Mouse (Mus musculus) mouse trophoblast stem cell (cell line): ENCODE results near the gene Abca5.
"Not testable (repeated sequence)": the region's sequence is repeated elsewhere in the genome, so short reads cannot be mapped to it uniquely, and the experiment has no call there.

ENCODE experiments used
- in situ Hi-C, 2 experiments: fragments of 300-500 bp; cut with MseI, MboI; formaldehyde crosslinking; loops; 2 replicates in 1 of 2; 3 replicates in 1 of 2; pipeline ENCODE4 v1.15.1; 2025

The Abca5 gene

DNA sequence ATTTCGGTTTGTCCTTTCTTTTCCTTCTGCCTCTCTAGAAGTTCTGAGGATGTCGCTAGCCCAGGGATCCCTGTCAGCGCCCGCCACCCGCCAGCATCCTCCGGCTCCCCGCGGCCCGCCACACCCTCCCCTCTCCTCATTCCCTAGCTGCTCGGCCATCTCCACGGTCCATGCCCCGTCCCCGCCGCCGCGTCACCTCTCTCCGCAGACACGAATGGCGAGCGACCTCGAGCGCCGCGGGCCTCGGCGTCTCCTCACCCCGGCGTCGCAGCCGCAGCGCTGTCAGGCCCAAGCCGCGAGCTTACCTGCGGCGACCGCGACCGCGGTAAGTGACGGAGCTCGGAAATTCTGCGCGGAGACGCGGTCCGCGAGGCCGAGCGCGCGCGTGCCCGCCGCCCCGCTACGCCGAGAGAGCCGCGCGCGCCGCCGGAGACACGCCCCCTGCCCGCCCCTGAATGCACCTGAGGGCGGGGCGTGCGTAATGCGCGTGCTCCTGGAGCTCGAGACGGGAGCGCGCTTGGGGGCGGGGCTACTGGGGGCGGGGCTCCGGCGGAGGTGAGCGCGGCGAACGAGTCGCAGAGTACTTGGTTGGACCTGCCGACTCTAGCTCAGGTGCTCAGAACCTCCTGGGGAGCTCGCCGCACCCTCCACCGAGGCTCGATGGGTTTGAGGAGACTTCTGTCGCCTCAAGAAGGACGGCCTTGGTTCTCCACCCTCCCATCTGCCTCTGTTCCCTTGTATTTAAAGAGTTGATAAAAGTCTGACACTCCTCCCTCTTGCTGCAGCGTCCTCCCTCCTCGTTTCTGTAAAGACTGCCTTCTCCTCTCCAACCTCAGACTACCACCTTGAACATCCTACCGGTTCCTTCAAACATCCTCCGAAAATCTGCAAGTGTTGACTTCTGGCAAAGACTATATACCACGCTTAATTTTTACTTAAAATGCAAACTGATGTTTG lies at the start of gene Abca5:
Gene Abca5, minus strand, starts transcription at position 428 of the 957 bp plus-strand sequence.
- in situ Hi-C loops: no loop called here

DNA sequence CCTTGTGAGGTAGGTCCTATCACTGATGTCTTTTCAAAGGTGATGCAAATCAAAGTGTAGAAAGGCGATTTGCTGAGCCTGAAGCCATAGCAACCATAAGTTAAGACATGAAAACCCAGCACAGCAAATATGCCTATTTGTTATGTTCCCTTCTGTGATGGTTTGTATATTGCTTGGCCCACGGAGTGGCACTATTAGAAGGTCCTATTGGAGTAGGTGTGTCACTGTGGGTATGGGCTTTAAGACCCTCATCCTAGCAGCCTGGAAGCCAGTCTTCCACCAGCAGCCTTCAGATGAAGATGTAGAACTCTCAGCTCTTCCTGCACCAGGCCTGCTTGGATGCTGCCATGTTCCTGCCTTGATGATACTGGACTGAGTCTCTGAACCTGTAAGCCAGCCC lies 48.0 kb upstream of the Abca5 start:
- in situ Hi-C loops: no loop called here

DNA sequence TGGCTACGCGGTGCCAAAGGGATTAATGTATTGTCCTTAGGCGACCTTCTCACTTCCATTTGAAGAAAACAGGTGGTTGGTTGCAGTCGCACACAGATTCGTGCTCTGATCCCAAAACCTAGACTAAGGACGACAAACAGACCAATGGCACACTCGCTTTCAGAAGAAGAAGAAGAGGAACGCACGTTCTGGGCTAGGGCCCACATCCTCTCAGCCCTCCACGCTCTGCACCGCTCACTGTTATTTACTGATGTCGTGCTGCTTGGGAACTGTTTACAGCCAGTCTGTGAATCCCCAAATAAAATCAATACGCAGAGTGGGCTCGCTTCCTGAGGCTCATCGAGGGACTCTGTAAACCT lies 42.8 kb upstream of the Abca5 start:
- in situ Hi-C loops: no loop called here

DNA sequence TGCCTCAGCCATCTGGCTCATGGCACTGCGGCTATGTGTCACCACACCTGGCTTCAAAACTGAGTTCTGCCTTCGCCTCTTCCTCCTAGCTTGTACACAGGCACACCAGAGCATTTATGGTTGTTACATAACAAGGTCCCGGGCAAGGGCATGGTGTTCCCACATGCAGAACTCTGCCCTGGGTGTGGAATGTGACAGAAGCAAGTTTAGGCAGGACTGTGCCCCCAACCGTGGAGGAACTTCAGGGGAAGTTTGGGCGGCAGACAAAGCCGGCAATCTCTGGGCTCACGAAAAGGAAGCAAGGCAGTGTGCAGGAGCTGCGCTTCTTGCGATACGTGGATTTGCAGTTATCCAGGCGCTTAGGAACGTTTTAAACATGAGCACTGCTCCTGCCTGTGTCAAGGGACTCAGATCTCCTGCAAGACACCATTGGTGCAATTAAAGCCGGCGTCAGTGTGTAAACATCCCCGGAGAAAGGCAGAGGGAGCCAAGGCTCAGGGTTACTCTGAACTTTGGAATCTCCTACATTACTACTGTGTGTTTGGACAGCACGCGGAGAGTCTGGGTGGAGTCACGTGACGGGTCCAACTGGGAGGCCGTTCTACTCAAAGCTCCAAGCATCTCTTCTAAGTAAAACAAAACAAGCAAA lies 42.3 kb upstream of the Abca5 start:
- in situ Hi-C loops: no loop called here

DNA sequence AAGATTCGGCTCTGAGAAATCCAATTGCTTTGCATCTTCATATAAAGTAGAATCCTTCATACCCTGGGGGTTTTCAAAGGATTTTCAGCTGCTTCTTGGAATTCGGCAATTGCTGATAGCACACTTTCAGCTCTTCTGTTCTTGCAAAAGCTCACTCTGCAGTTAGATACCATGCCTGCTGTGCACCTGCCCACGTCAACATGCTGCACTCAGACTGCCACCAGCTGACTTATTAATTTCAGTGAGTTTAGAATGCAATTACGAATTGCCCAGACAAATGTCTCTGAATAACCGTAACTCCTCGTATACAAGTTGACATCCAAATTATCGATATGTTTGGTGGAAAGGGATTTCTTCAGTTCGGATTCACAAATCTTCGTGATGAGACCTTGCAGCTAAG lies 36.5 kb upstream of the Abca5 start:
- in situ Hi-C loops: no loop called here

DNA sequence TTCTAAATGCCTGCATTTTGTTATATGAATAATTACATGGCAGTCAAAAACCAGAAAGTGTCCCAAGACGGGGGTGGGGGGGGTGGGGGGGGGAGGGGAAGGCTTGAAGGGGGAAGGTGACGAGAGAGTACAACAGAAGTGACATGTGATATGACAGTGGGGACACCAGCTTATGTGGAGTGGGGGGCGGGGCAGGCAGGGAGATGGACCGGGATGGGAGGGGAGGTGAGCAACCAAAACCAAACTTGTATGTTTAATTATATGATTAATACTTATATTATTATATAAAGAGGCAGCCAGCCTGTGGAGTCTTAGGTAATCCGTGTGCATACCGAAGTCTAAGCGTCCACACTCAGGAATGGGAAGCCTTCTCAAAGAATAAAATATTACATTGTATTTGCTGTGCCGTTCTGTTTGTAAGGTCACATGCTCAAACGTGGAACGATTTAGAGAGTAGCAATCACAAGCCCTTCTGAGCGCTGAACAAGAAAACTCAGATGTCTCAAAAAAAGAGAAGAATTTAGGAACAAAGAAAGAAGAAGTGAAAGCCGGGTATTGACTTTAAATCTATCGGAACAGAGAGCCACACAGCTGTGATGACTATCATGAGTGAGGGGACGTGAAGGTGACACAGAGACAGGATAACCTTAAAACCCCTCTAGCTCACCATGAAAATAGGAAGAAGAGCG lies 34.9 kb upstream of the Abca5 start:
- in situ Hi-C loops: no loop called here

DNA sequence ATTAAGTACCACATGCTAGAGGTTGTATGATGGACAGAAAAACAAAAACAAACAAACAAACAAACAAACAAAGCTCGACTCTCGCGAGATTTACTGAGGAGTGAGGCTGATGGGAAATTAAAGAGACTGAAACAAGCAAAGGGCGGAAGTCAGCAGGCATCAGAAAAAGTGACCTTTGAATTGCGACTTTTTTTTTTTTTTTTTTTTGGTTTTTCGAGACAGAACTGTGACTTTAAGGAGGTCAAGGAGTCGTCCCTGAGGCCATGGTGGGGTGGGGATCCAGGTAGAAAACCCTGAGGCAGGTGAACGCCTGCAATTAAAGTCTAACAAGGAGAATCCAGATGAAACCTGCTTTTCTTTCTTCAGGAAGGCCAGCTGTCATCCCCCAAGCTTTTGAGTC lies 34.3 kb upstream of the Abca5 start:
- in situ Hi-C loops: no loop called here

DNA sequence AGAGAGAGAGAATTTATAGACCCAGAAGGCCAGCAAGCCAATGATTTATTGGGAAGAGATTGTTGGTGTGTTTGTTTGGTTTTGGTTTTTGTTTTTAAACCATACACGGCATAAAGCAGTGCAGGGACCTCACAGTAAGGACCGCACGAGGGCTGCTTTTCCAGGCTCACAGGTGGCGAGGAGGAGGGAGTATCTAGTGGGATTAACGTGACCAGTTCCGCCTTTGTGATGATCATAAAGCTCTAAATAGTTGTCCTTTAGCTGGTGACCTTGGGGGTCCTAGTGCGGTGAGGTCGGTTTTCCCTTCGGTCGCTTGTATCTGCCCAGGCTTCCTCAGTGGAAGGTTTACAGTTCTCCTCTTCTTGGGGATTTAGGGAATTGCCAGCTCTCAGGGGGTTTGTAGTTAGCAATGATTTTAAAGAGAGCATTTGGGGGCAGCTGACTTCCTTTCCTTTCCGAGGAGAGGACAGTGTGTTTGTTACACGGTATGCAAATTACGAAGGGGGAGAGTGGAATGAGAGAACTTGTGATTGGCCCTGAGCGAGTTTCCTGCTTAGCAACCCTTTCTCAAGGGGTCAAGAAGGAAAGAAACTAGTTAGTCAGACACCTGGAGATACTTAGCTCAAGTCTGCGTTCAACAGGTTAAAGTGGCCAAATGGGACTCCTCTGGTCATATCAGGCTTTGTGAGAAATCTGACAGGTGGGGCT lies 31.9 kb upstream of the Abca5 start:
- in situ Hi-C loops: loop anchor here (5.0 kb wide), 1 partner anchor 128 kb away; no protein-coding TSS in a partner anchor

DNA sequence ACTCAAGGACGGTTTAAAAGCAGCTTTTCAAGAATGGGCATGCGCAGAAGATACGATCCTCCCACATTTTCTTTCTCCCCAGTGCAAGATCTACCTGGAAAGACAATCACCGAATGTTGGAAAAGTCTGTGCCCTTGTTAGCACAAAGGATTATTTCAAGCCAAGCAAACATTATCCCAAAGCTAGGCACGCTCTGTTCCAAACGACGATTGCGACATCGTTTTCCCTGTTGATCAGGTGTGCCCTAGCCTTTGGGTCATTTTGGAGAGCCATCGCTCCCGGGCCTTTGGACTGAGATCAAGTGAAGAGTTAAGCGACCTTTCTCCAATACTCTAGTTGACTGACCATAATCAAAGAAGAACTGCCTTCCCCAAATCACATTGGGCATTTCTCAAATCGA lies 30.1 kb upstream of the Abca5 start:
- in situ Hi-C loops: loop anchor here (5.0 kb wide), 1 partner anchor 130 kb away; no protein-coding TSS in a partner anchor

DNA sequence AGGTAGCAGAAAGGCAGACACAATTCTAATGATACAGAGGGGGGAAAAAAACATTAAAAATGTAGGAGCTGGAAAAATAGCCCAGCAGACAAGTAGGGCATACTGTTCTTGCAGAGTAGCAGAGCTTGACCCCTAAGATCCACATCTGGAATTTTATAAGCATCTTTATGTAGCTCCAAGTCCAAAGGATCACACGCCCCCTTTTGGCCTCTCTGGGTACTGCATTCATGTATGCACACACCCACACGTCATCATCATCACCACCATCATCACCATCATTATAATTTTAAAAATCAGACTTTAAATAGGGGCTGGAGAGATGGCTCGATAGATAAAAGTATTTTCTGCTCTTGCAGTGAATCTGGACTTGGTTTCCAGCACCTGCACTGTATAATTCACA lies 29.4 kb upstream of the Abca5 start:
- in situ Hi-C loops: loop anchor here (5.0 kb wide), 1 partner anchor 130 kb away; no protein-coding TSS in a partner anchor

DNA sequence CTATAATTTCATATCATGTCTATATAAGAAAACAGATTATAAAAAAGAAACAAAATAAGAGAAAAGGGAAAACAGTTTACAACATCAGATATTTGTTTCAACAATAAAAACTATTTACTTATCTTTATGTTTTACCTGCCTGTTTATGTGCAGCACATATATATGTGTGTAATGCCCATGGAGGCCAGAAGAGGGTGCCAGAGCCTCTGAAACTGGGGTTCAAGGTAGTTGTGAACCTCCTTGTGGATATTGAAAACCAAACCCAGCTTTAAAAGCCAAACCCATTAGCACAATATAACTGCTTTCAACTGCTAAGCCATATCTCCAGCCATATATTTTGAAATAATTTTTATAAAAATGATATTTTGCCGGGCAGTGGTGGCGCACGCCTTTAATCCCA lies 27.5 kb upstream of the Abca5 start:
- in situ Hi-C loops: loop anchor here (5.0 kb wide), 1 partner anchor 132 kb away; no protein-coding TSS in a partner anchor

DNA sequence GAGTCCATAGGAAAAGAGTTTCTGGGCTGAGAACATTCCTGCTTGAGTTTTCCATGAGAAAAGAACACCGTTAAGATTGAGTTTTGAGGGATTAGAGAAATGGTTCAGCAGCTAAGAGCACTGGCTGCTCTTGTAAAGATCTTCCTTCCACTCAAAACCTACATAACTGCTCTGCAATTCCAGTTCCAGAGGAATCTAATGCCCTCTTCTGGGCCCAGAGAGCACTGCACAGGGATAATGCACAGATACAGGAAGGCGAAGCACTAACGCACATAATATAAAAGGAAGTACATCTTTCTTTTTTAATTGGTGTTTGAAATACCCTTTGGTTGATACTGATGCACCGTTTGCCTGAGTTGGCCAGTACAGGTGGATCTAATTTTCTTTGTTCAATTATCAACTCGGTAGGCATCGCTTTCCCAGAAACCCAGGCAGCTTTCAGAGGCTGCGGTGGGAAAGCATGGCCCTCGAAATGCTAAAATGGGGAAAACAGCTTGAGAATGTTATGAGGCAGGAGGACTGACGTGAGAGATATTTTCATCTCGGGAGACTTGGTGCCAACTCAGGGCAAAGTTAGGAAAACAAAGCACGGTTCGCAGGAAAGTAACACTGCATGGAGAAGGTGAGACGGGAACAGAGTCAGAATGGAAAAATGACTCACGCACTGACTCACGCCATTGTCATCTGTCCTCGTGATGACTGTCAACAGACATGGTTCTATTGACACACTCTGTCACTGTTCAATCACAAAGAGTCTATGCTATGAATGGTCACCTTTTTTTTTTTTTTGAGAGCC lies 20.4 kb upstream of the Abca5 start:
- in situ Hi-C loops: no loop called here

DNA sequence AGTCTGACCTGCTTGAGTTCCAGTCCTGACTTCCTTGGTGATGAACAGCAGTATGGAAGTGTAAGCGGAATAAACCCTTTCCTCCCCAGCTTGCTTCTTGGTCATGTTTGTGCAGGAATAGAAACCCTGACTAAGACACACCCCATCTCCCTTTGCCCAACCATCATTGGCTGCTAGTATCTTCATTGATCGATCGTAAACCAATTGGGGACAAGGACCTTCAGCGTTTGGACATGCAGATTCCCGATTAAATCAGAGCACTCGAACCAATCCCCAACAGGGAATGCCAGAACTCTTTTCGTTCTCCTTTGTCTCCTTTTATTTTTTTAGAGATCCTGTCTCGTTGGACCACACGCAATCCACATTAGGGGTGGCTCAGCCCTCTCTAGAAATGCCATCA lies 17.6 kb upstream of the Abca5 start:
- in situ Hi-C loops: not testable (repeated sequence)

DNA sequence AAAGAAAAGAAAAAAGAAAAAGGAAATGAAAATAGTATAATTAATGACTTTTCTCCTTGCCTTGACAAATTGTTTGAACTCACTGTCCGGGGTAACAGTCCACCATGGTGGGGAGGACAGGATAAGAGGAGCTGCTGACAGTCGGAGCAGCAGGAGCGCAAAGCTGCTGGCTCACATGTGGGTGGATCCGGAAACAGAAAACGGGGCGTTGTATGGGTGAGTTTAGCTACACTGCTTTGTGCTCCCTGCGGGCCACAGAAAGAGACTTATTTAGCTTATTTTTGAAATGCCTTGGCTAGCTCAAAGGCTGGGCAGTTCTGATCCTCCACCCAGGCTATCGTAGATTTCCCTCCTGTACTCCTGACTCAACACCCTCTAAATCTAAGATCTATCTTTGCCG lies 16.7 kb upstream of the Abca5 start:
- in situ Hi-C loops: no loop called here

DNA sequence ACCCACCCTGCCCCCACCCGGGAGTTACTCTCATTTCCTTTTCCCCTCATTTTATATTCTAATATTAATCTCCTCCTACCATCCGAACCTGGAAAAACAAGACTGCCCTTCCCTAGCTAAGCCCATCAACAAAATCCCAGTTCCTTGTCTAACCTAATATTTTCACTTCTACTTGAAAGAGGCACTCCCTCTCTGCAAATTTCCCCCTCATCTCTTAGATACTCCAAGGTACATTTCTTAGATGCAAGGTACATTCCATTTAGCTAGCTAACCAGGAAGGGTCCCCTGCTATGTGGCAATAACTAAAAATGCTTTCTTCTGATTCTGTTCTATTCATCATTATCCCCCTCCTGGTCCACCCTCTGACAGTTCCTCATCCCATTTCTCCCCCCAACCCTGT lies 10.7 kb upstream of the Abca5 start:
- in situ Hi-C loops: no loop called here

DNA sequence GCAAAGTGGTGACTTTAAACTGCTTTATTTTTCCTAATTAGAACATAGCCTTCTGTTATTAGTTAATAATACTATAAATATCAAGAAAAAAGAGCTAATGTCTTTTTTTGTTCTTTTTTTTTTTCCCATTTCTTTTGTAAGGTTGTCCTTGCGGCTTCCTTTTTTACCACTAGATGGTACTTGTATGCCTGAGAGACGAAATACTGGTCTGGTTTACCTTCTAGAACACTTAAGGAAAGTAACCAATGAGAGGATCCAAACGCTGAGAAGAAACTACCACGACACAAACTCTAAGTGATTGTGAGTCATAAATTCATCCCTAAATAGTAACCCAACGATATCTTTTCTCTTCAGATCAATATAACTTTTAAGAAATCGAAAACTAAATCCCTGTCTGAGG lies 10.3 kb upstream of the Abca5 start:
- in situ Hi-C loops: no loop called here

DNA sequence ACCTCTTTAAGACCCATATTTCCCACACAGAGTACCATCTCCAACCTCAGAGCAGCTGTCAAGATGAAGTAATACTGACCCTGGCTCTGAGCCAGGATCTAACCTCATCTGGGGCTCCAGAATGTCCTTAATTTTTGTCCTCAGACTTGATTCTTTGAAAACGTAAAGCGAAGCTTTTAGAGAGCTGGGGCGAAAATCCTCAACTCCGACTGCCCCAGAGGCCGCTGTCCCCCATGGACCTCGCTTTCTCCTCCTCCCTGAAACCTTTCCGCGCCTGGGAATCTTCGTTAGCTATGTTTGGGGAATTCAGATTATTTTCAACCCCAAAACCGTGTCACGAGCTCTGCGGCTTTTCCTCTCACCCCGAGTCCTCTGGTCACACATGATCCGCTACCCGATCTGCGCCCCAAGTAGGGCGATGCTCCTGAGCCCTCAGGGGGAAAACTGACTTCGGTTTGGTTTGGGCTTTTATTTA lies 665 bp downstream of the Abca5 start:
- in situ Hi-C loops: no loop called here

DNA sequence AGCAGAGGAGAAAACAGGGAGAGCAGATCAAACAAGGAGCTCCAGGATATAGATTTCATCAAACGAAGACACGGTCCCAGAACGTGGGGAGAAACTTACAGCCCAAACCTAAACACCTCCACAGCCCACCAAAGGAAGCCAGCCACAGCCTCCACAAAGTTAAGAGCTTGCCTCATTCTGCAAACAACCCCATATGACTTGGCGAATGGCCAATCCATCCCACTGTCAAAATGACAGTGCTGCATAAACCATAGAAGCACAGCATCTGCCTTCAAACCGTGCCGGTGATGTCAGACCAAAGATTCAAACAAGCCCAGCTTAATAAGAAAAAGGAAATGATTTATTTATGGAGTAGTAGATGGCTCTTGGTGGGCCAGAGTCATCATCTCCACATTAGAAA lies 7.4 kb downstream of the Abca5 start:
- in situ Hi-C loops: no loop called here

DNA sequence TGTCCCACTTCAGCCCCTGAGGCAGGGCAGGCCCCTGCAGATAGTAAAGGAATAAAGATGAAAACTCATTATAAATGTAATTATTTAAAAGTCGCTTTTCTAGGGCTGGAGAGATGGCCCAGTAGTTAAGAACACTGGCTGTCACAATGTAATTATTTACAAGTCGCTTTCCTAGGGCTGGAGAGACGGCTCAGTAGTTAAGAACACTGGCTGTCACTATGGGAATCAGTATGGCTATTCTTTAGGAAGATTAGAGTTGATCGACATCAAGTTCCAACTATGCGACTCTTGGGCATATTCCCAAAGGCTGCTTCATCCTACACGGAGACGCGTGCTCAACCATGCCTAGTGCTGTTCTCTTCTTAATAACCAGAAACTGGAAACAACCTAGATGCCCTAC lies 15.2 kb downstream of the Abca5 start:
- in situ Hi-C loops: no loop called here

DNA sequence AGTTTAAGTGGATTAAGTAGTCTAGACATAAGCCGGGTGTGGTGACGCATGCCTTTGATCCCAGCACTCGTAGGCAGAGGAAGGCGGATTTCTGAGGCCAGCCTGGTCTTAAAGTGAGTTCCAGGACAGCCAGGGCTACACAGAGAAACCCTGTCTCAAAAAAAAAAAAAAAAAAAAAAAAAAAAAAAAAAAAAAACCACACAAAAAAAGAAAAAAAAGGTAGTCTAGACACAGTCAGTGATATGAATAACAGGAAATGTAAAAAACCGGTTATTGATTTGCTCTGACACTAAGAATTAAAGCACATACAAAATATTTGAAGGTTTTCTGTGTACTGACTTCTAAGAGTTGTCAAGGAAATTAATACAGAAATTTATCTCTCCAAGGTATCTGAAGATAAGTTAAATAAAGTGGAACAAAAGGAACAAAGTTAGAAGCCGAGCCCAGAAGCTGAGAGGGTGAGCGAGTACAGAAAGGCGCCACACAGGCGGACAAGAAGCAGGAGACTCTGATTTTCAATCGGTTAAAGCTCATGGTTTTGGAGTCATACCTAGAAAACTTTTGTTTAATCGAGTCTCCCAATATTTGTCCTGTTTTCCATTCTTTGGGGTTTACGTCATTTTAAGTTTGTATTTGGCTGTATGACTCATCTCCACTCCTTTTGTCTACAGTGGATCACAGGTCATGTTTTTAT lies 30.9 kb downstream of the Abca5 start:
- in situ Hi-C loops: no loop called here
